Mouse (Mus musculus) embryonic facial prominence, embryonic 14.5 days (tissue): ENCODE measurements around the gene Psph. TPM values are rescaled to one million over a fixed set of nuclear protein-coding genes. Genes with fewer than 3 reads are reported as not detected.
A peak's percentile ranks its signal among the peaks of the same experiment; 100 is the strongest.

Experiments used
- ATAC-seq: fragments of 200-750 bp; cut with Nextera tagmentation; 2 replicates; pipeline ENCODE4 v1.8.0; 2017; ENCODE audit warnings: low read depth, moderate number of reproducible peaks, moderate TSS enrichment
- DNase-seq: peaks from one replicate; pipeline ENCODE4 v3.0.0-alpha.2; 2015; ENCODE audit warnings: low spot score
- H3K27ac ChIP-seq: fragments of 300-500 bp; sonication (generic); replicated peaks from 2 replicates; pipeline ENCODE4 v1.5.1; 2014; ENCODE audit warnings: low read depth, mild to moderate bottlenecking, low read length, moderate library complexity
- H3K27me3 ChIP-seq: fragments of 300-500 bp; sonication (generic); replicated peaks from 2 replicates; pipeline ENCODE4 v1.6.1; 2014; ENCODE audit warnings: low read length; ENCODE audit not compliant: control insufficient read depth, insufficient read depth
- H3K36me3 ChIP-seq: fragments of 300-500 bp; sonication (generic); 2 replicates; pipeline ENCODE4 v1.6.1; 2014; ENCODE audit warnings: low read length, mixed read lengths; ENCODE audit not compliant: control insufficient read depth, insufficient read depth
- H3K4me1 ChIP-seq: fragments of 300-500 bp; sonication (generic); 2 replicates; pipeline ENCODE4 v1.6.1; 2014; ENCODE audit warnings: antibody characterized with exemption, low read length; ENCODE audit not compliant: control insufficient read depth, insufficient read depth
- H3K4me2 ChIP-seq: fragments of 300-500 bp; sonication (generic); 2 replicates; pipeline ENCODE4 v1.6.1; 2014; ENCODE audit warnings: low read depth, mild to moderate bottlenecking, low read length, moderate library complexity, mixed read lengths
- H3K4me3 ChIP-seq: fragments of 300-500 bp; sonication (generic); 2 replicates; pipeline ENCODE4 v1.5.1; 2014; ENCODE audit warnings: low read depth, mild to moderate bottlenecking, low read length
- H3K9ac ChIP-seq: fragments of 300-500 bp; sonication (generic); 2 replicates; pipeline ENCODE4 v1.6.1; 2014; ENCODE audit warnings: low read depth, mild to moderate bottlenecking, low read length, moderate library complexity, mixed read lengths
- H3K9me3 ChIP-seq: fragments of 300-500 bp; sonication (generic); 2 replicates; pipeline ENCODE4 v1.6.1; 2016; ENCODE audit warnings: low read length; ENCODE audit not compliant: control insufficient read depth
- WGBS: fragments of 180-500 bp; shearing (Covaris S2); extraction: QIAGEN DNeasy Blood & Tissue Kit; methylation state at CpG from one replicate; pipeline ENCODE4 v1.1.7; 2014; 5-methylcytosine and 5-hydroxymethylcytosine counted together
- polyA plus RNA-seq: library from polyadenylated mRNA; unstranded; fragments of >200 nt; fragmentation: Nextera tagmentation; extraction: Ambion mirVana; gene quantifications from 2 replicates; pipeline ENCODE4 v1.2.1, GENCODE M21; 2014

Gene Psph
- polyA plus RNA-seq, 1 experiment from 2014 or later, result 33.5 TPM

DNA sequence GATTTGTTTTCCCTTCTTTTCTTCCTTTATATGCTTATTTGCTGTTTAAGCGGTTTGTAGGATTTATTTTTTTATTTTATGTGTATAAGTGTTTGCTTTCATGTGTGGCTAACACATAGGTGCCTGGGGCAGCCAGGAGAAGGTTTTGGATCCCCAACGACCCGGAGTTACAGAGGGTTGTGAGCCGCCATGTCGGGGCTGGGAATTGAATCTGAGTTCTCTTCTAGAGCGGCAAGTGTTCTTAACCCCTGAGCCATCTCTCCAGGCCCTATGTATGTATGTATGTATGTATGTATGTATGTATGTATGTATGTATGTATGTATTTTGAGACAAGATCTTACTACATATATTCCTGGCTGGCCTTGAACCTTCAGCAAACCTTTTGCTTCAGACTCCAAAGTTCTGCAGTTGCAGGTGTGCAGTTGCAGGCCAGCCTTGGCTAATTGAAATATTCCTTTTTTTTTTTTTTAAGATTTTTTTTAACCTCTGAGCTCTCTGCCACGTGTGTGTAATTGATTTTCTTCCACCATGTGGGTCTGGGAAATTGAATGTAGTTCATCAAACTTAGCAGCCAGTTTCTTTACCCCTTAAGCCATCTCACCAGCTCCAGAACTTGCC is 61.4 kb downstream of the Psph start:
- ATAC-seq, result no peak
- H3K4me3 ChIP-seq, result peak overlapping the region; percentile 80
- H3K4me1 ChIP-seq, result peaks cover 28% of the 10 kb centered on the region
- peak overlapping the region; percentile 95 for H3K27ac ChIP-seq
- H3K36me3 ChIP-seq, result no peaks in the 10 kb centered on the region
- peak overlapping the region; percentile 59 for H3K4me2 ChIP-seq
- H3K9ac ChIP-seq, result peak overlapping the region; percentile 98
- WGBS, result 14% methylated on average over 7 of the region's 7 CpGs
- H3K27me3 ChIP-seq, result no peaks in the 10 kb centered on the region
- no peaks in the 10 kb centered on the region for H3K9me3 ChIP-seq
- peak; percentile 2 for DNase-seq

- H3K36me3 ChIP-seq, result 0 out of 2 replicates have a peak, but pooled peaks cover 2% of the 10 kb centered on the region
- DNase-seq (peak; percentile 94), ATAC-seq (peak; percentile 95)
- H3K4me2 ChIP-seq, result peak within 1 kb of the TSS; percentile 59
- H3K9ac ChIP-seq, result peak within 1 kb of the TSS; percentile 98
- H3K27ac ChIP-seq, result peak within 1 kb of the TSS; percentile 95
- WGBS, result under 1% methylated on average over 42 of the region's 93 CpGs
- H3K9me3 ChIP-seq, result no peaks in the 10 kb centered on the region
- H3K4me1 ChIP-seq, result peaks cover 24% of the 10 kb centered on the region
- H3K27me3 ChIP-seq, result no peaks in the 10 kb centered on the region
- H3K4me3 ChIP-seq, result peak within 1 kb of the TSS; percentile 80
Measured at GRCm38 (mm10) chr5:129724834-129725773, 62.1 kb downstream of the Psph start, which contains the start of gene Nipsnap2. TSS of gene Nipsnap2 (plus strand) at chr5:129725063.

- Histone ChIP-seq H3K27me3 (no peaks in the 10 kb centered on the region), H3K4me2 (peak overlapping the region; percentile 59), H3K27ac (peak overlapping the region; percentile 95), H3K9me3 (no peaks in the 10 kb centered on the region), H3K9ac (peak overlapping the region; percentile 98), H3K4me3 (peak overlapping the region; percentile 80), H3K4me1 (peaks cover 16% of the 10 kb centered on the region; the same call in 1 of the 2 replicates), H3K36me3 (peaks cover 9% of the 10 kb centered on the region)
- DNase-seq (no peak), ATAC-seq (no peak)
- WGBS, result 48% methylated on average over 4 of the region's 4 CpGs
Measured at GRCm38 (mm10) chr5:129724268-129724667, 63.0 kb downstream of the Psph start.

DNA sequence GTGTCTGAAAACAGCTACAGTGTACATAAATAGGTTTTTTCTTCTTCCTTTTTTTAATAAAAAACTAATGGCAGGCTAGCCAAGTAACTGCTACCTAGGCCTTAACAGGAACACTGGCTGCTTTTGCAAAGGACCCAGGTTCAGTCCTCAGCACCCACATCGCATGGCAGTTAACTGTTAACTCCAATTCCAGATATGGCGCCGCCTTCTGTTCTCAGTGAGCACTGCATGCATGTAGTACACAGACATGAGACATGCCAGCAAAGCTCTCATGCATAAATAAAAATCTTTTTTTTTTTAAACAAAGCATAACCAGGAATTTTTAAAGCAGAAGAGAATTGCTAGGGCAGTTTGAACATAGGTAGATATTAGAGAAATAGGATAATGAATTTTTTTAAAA is 67.1 kb downstream of the Psph start:
- ATAC-seq, result no peak
- H3K9ac ChIP-seq, result no peak overlapping the region
- H3K36me3 ChIP-seq, result peaks cover 37% of the 10 kb centered on the region
- H3K4me1 ChIP-seq, result peaks cover 5% of the 10 kb centered on the region; the same call in 1 of the 2 replicates
- H3K4me3 ChIP-seq, result no peak overlapping the region
- WGBS, result 88% methylated on average over 3 of the region's 3 CpGs
- DNase-seq, result no peak
- H3K27me3 ChIP-seq, result no peaks in the 10 kb centered on the region
- H3K4me2 ChIP-seq, result no peak overlapping the region
- no peak overlapping the region for H3K27ac ChIP-seq
- no peaks in the 10 kb centered on the region for H3K9me3 ChIP-seq

GRCm38 (mm10) chr5:129717016-129717415 is 70.2 kb downstream of the Psph start:
- H3K4me3 ChIP-seq, result no peak overlapping the region
- H3K9ac ChIP-seq, result no peak overlapping the region
- H3K36me3 ChIP-seq, result peaks cover 37% of the 10 kb centered on the region
- no peaks in the 10 kb centered on the region for H3K9me3 ChIP-seq
- H3K4me1 ChIP-seq, result peaks cover 5% of the 10 kb centered on the region; the same call in 1 of the 2 replicates
- ATAC-seq, result no peak
- no peak overlapping the region for H3K4me2 ChIP-seq
- H3K27ac ChIP-seq, result no peak overlapping the region
- DNase-seq, result no peak
- WGBS, result 74% methylated on average over 9 of the region's 9 CpGs
- H3K27me3 ChIP-seq, result no peaks in the 10 kb centered on the region

Other genes with a start within 250 kb of the Psph start
- 2.1 and 2.6 TPM in 2 replicates for gene Mmp17, start 203.3 kb downstream of the Psph start, polyA plus RNA-seq
- gene Zfp11, start 117.3 kb downstream of the Psph start, polyA plus RNA-seq, result 3.8 and 4.2 TPM in 2 replicates
- not detected in 2 replicates for gene Sept14, start 78.9 kb downstream of the Psph start, polyA plus RNA-seq
- 196 and 210 TPM in 2 replicates for gene Mrps17, start 72.0 kb downstream of the Psph start, polyA plus RNA-seq
- gene Nipsnap2, start 62.4 kb downstream of the Psph start, polyA plus RNA-seq, result 112 and 116 TPM in 2 replicates
- 45.6 and 60.6 TPM in 2 replicates for gene Sumf2, start 59.5 kb upstream of the Psph start, polyA plus RNA-seq
- gene Chchd2, start 100.0 kb upstream of the Psph start, polyA plus RNA-seq, result 850 and 911 TPM in 2 replicates
- gene Zbed5, start 108.3 kb upstream of the Psph start, polyA plus RNA-seq, result 5.6 and 9.3 TPM in 2 replicates
- 0.50 and 0.54 TPM in 2 replicates for gene Phkg1, start 111.1 kb upstream of the Psph start, polyA plus RNA-seq
- gene Nupr1l, start 121.1 kb upstream of the Psph start, polyA plus RNA-seq, result 3.4 and 3.6 TPM in 2 replicates
- gene Vkorc1l1, start 154.5 kb upstream of the Psph start, polyA plus RNA-seq, result 24.8 and 25.4 TPM in 2 replicates
- gene Gusb, start 215.6 kb upstream of the Psph start, polyA plus RNA-seq, result 57.8 and 60.0 TPM in 2 replicates
- gene Asl, start 241.8 kb upstream of the Psph start, polyA plus RNA-seq, result 32.1 and 35.7 TPM in 2 replicates
- gene Crcp, start 241.8 kb upstream of the Psph start, polyA plus RNA-seq, result 24.9 and 25.6 TPM in 2 replicates